Mouse (Mus musculus) lung, postnatal 36 days (tissue): Measurements from ENCODE around the gene Samd13.
A peak's percentile ranks its signal among the peaks of the same experiment; 100 is the strongest.

ENCODE experiments used
- DNase-seq: peaks from one replicate; pipeline ENCODE4 v3.0.0; 2022; ENCODE audit warnings: mixed read lengths

Samd13 gene

DNA sequence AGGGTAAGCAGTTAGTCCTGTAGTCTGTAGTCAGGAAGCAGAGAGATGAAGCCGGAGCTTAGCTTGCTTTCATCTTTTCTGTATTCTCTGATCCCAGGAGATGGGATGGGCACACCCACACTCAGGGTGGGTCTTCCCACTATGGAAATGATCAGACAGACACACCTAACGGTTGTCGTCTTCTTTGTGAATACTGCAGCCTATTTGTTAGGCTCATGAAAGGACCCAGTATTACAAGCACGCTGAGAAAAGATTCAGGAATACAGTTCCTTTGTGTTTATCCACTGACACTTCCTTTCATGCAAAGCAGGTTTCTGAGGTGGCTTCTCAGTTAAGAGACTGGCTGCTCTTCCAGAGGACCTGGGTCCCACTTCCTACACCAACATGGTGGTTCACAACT is 74.1 kb downstream of the Samd13 start:
- DNase-seq: no peak

DNA sequence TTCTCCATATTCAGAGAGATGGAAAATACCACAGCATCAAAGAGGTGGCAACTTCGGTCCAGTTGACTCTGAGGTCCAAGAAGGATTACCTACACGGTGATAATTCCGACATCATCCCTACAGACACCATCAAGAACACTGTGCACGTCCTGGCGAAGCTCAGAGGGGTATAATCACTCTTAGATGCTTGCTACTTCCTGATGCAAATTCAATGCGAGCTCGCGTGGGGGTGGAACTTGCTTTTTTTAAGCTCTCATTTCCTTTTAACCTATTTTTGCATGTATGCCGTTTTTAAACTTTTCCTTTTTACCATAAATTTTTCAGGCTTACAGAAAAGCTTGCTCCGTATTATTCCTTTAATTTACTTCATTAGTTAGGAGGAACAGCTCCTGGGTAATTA is 75.1 kb downstream of the Samd13 start:
- no peak for DNase-seq

DNA sequence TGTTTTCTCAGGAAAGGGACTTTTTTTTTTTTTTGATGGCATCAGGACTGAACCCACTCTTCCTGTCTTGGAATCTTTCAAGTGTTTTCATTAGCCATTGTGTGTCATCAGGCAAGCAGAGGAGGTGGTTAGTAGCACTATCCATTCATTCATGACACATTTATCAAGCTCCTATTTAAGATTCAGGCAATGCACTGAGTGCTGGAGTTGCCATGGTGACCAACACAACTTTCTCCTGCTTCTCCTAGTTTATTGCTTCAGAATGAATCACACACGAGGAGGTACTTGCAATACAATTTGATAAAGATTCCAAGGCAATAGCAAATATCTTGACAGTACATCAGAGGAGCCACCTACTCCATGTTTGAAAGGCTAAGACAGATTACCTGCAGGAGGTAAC is 78.0 kb downstream of the Samd13 start:
- no peak for DNase-seq

DNA sequence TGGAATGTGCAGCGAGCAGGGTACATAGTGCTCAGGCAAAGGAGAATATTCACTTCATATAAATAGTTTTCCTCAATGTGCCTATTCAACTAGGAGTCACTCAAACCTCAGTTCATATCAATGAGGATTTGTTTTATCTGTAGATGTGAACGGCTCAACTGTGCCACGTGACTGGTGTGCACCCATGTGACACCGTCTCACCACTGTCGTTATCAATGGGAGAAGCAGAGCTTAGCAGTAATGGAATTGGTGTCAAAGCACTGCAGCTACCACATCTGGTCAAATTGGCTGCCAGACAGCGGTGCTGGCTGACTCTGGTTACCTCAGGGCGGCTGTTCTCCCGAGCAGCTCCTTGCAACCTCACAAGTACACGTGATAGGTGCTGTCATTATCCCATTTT is 80.7 kb downstream of the Samd13 start:
- no peak for DNase-seq

DNA sequence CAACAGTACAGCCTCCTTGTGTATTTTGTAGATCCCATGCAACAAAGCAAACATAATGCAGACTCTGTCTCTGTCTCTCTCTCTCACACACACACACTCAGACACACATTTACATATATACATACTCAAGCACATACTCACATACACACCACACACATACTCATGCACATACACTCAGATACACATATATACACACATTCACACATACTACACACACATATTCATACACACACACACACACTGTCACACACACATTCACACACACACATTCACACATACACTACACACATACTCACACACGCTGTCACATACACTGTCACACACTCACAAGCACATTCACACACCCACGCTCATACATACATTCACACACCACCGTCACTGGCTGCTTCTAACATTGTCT is 82.9 kb downstream of the Samd13 start:
- DNase-seq: no peak

DNA sequence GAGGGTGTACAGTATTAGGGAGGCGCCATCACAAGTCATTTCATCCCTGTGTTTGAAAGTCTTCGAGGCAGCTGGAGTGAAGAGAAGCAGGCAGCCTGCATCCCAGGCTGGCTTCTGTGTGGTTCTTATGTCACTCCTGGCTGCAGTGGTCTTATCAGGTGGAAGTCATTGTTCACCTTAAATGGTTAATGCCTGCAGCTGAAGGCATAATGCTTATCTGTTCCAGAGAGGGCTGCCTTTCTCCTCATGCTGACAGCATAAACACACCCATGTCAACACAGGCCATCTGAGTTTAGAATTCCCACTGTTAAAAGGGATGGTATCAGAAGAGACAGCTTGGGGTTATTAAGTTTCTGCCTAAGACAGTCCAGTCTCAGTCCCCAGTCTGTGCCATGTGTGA is 84.2 kb downstream of the Samd13 start:
- no peak for DNase-seq

DNA sequence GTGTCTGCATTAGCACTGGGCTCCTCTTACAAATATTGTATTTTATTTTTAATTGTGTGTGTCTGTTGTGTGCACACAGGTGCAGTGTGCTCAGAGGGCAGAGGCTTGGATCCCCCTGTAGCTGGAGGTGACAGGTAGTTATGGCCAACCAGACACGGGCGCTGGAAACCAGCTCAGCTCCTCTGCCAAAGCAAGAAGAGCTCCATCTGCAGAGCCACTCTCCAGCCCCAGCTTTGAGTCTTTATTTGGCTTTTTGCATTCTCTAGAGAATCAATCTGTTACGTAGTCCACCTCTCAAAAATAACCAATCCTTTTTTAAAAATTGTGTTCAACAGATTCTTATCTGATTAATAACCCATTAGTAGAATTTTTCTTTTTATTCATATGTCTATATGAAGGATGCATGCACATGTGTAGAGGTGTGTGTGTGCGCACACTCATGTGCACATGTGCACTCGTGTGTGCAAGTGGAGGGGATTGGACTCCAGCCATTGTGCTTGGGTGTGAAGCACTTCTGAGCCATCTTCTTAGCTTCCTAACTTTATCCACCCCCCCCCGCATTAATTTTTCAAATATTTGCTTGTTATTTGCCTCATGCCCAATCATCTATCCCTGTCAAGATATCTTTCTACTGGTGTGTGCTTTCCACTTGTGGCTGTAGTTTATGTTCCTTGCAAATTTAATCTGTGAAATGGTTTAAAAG is 86.0 kb downstream of the Samd13 start:
- DNase-seq: no peak

DNA sequence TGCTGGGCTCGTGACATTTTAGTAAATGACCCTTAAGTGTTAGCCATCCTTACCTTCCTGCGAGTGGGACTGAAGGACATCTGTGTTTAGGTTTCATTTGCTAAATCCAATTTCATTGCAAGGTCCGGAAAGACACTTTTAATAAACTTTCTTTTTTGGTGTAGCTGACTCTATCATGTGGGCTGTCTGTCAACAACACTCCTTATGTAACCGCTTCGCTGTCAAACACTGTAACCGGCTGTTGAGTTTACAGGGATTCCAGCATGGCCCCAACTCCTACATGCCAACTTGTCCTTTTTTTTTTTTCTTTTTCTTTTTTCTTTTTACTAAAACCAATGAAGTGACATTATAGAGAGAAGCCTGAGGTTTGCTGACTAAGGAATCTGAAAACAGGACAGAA is 87.0 kb downstream of the Samd13 start:
- peak; percentile 18 for DNase-seq

DNA sequence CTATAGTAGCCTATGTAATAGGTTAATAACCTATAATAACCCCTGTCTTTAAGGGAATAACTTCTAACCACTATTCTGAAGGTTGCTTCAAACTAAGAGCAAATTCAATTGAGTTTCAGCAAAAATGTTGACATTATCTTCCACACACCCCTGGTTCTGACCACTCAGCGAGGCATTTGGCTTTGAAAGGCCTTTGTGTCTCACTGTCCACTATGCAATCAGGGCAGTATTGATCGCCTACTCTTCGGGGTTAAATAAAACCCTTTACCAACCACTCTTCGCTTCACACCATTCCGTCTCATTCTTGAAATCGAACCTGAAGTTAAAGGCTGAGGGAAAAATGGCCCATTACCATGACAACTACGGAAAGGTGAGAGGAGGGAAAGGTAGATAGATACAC is 88.5 kb downstream of the Samd13 start:
- no peak for DNase-seq

DNA sequence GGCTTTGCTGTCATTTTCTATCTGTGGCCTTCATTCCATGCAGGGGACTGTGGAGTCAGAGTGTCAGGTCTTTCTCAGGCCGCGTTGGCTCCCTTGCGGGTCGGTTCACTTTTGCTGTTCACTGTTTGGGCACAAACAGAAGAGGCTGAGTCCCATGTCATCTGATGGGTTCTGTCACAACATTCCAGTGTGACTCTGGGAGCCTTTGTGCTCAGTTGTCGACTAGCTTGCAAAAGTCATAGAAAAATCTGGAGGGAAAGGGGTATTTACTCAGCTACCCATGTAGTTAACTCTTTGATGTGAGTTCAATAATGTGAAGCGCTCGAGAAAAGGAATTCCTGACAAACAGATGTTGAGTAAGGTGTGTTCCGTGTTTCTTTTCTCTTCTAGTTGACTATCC is 89.0 kb downstream of the Samd13 start:
- no peak for DNase-seq

DNA sequence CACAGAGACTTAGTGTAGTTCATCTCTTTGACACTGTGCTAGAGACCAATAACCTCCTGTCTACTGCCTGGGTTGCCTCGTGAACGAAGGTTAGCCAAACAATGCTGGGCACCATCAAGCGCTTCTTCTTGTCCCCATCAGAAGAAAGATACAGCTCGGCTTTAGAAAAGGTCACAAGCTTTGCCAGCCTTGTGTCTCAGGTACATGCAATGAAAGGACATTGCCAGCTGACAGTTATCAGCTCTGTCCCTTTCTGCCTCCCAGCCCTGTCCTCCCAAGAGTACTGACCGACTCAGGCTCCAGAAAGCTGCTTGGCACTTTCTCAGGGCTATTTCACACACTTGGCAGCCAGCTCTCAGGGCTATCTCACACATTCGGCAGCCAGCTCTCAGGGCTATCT is 90.0 kb downstream of the Samd13 start:
- no peak for DNase-seq
